Mouse (Mus musculus): Measurements from ENCODE around the gene Rnf19b. TPM values are rescaled to one million over a fixed set of nuclear protein-coding genes. Genes with fewer than 3 reads are reported as not detected.

The Rnf19b gene
- total RNA-seq, 2 experiments from 2014 or later: 64.5 to 68.8 TPM

DNA sequence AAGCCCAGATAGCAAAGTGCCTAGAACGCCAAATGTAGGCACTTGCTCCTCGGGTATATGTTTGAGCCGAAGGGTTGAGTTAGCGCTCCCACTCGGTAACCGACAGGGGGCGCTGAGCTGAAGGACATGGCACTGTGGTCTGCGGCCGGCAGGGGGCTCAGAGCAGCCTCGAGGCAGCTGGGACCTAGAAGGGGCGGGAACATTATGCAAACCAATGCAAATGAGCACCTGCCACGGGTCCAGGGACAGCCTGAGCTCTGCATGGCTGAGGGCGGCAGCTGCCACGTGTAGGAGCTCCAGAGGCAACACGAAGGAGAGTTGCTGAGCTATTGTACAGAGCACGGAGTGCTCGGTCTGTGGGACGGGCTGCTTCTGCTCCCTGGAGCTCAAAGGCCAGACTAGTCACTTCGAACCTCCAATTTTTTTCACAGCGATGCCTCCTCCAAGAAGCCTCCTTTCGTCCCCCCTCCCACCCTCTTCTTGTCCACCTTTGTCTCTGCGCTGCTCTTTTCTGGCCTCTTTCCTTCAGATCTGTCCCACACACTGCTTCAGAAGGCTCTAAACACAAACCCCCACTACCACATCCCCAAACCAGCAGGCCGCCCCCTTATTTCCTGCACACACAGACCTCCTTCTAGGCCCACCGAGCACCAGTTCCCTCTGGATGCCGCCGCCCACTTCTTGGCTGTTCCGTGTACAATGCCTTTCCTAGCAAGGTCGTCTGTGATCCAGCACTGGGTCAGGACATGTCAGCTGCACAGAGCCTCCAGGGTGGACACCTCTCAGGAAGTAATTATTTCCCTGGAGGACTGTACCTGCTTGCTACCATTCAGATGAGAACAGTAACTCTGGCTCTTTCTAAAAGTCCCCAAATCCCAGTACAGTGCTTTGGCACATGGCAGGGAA lies 55.3 kb downstream of the Rnf19b start:
- peak; percentile 95 to 96 for DNase-seq (ENCODE audit: low spot score in 2 of 2)

DNA sequence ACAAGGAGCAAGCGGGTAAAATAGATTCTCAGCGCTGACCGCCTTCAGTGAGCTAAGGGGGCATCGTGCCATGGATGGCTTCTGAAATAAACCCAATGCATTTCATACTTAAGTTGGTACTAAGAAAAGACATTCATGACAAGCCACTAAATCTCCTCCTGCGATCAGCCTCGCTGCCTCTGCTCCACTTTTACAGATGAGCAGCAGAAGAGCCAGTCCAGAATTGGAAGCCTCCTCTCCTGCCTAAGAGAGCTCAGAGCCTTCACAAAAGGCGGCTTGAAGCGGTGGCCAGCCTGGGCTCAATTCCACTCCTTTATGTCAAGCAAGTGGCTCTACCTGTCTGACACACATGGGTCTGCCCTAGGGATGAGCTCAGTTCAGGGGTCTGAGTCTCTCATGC lies 58.6 kb downstream of the Rnf19b start:
- DNase-seq (ENCODE audit: low spot score in 2 of 2): no peak

DNA sequence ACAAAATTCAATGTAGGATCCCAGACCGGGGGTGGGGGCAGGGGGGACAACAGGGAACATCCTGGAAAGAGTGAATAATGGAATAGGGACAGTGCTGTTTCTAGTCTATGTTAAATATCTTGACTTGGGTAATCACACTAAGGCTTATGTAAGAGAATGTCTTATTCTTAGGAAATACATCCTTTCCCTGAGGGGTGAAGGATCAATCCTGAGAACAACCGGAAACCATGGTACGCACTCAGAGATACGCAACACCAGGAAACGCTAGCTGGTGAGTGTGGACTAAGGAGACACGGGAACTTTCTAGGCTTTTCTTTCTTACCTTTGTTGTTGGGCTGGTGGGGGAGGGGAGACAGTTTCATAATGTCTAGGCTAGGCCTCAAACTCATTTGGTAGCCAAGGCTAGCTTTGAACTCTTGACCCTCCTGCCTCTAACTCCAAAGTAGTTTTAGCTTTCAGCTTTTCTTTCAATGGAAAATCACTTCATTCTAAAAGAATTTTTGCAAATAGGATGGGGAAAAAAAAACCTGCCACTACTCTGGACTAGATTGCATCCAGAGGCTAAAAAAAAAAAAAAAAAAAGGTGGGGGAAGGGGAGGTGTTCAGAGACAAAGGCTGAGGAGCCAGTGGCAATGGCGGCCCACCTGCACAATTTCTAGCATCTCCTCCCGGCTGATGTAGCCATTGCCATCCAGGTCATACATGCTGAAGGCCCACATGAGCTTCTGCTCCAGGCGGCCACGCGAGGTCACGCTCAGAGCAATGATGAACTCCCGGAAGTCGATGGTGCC lies 59.8 kb downstream of the Rnf19b start:
- no peak for DNase-seq (ENCODE audit: low spot score in 2 of 2)

DNA sequence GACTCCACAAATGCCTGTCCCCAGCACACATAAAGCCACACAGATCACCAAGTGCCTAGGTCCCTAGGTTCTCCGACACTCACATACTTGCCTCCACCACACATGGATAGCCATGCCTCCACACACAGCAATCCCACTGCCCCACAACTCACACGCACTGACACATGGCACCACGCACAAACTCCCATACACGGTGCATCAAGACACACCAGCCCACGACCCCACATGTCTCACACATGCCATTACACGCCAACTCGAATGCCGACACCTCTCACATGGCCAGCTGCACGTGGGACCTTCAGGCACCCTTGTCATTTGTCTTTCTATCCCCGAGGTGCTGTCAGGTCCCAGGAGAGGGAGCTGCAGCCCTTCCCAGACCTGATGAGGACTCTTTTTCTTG lies 61.6 kb downstream of the Rnf19b start:
- peak in 1 of 2 experiments; percentile 20 for DNase-seq (ENCODE audit: low spot score in 2 of 2)

DNA sequence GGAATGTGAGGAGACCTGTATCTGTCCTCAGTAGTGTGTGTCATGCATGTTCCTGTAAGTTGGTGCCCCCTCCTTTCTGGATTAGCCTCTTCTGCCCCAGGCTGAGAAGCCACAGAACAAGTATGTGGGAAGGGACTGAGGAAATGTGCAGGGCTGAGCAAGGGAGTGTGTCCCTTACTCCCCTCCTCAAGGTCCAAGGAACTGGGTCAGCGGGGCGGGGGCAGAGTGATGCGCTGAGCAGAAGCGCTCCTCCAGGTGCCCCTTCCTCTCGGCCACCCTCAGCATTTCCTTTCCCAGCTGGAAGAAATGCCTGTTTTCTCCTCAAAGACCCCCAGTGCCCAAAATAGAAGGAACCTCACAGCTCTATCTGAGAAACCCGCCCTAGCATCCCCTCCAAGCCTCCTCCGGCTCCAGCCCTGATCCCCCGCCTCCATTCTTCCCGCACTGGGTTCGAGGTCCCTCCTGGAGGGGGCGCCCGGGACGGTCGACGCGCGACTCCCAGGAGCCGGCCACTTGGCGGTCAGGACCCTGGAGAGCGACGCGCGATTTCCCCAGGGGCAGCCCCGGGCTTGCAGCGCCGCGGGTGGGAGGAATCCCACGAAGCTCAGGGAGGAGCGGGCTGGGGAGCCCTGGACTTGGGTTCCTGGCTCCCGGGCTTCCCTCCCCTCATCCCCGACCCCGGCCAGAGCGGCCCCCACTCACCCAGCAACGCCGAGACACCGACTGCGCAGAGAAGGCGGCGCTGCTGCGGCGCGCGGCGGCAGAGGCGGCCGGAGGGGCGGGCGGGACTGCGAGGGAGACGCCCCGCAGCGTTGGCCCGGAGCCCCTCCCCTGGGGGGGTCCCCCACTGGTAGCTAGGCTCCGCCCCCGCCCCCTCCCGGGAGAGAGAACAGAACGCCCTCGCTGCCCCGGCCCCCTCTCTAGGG lies 62.7 kb downstream of the Rnf19b start:
- DNase-seq (ENCODE audit: low spot score in 2 of 2): peak; percentile 68 to 84

DNA sequence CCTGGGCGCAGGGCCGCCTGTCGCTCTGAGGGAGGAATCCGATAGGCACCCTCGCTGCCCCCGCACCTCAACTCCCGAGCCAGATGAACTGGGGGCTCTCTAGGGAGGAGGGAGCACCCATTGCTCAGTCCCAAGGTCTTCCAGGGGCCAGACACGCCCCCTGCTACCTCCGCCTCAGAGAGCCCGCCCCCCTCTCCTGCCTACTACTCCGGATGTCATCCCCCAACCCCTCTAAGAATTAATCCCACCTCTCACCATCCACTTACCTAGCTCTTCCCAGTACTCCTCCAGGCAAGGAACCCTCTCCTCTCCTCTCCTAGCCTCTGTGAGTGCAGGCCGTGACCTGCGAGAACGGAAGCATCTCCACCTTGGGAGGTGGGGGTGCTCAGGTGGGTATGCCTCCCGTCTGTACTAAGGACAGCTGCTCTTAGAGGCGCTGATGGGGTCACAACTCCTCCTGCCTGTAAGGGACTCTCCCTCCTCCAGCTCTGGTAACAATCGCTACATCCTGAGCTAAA lies 63.6 kb downstream of the Rnf19b start, which contains the start of gene Hpca:
Hpca (minus strand) TSS at position 468 of the 518 bp plus-strand sequence.
- peak in 1 of 2 experiments; percentile 13 for DNase-seq (ENCODE audit: low spot score in 2 of 2)

DNA sequence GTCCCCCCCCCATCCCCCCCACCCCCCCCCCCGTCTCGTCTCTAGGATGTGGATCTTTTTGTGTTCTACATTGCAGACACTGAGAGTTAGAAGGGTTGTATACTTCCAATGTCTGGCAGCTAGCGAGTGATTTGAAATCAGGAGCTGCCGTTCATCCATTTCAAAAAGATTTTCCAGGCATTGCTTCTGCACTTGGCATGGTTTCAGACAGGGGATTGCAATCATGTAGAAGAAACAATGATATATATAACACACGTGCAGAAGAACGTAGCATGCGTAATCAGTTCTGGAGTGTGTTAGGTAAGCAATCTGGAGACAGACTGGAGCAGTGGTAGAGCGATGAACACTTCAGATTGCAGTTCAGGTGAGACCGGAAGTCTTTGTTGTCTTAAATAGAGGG lies 64.0 kb downstream of the Rnf19b start:
- DNase-seq (ENCODE audit: low spot score in 2 of 2): no peak

DNA sequence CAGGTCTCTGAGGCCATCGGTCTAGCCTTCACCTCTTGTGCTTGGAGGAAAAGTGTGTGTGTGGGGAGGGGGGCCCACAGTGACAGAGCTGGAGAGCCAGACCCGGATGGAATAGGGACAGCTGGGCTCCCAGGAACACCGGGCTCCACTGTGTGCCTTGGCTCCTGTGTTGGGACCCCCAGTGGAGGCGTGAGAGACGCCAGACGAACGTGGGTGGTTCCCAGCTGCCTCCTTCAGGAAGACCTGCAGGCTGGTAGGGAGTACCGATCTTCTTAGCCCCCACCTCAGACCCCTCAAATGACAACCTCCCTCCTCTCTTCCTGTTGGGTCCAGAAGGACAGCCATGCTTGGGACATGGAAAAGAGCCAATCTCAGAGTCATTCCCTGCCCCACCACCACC lies 64.6 kb downstream of the Rnf19b start:
- DNase-seq (ENCODE audit: low spot score in 2 of 2): peak; percentile 60 to 61

DNA sequence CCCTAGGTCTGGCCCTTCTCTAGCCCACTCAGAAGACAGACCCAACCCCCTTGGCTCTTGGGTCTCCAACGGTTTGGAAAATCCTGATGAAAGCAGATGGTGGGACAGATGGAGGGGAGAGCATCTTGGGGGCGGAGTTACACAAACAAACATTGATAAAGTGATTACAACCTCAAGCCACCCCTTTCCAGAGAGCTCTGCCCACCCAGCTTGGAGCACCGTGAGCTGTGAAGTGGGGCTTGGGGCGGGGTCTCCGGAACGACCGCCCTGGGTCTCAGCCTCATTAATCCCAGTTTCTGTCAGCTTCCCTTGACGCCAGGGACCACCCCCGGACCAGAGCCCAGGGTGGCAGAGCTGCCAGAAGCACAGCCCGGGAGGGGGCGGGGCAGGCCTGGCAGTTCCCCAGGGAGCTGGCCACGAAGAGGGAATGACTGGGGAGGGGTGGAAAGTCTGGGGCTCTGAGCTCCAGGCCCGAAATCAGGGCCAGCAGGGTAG lies 66.6 kb downstream of the Rnf19b start:
- peak; percentile 93 for DNase-seq (ENCODE audit: low spot score in 2 of 2)

DNA sequence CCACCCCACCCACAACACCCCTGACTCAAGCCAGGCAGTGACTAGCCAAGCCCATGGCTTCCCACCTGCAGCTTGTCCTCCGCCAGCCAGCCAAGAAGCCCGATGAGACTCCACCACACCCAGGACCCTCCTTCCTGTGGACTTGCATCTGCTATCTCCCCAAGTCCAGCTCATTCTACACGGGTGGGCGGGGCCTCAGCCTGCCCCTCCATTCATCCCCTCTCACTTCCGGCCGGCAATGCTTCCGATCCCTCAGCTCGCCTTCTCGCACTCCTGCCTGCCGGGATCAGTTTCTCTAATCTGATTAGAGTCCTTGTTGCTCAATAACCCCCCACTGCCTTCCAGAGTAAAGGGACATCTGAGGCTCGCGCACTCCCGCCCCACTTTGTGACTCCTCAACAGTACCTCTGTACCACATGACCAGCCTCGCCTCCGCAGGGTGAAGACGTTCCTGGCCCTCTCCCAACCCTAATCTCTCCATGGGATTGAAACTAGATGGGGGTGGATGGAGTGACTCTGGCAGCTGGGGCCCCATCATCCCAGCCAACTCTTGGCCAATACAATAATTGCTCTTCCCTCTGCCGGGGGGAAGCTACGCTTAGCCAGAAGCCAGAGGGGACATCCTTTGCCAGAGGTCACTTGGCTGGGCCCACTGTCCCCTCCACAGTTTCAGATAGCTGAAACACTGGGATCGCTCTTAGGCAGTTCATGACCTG lies 67.8 kb downstream of the Rnf19b start:
- DNase-seq (ENCODE audit: low spot score in 2 of 2): peak in 1 of 2 experiments; percentile 19

DNA sequence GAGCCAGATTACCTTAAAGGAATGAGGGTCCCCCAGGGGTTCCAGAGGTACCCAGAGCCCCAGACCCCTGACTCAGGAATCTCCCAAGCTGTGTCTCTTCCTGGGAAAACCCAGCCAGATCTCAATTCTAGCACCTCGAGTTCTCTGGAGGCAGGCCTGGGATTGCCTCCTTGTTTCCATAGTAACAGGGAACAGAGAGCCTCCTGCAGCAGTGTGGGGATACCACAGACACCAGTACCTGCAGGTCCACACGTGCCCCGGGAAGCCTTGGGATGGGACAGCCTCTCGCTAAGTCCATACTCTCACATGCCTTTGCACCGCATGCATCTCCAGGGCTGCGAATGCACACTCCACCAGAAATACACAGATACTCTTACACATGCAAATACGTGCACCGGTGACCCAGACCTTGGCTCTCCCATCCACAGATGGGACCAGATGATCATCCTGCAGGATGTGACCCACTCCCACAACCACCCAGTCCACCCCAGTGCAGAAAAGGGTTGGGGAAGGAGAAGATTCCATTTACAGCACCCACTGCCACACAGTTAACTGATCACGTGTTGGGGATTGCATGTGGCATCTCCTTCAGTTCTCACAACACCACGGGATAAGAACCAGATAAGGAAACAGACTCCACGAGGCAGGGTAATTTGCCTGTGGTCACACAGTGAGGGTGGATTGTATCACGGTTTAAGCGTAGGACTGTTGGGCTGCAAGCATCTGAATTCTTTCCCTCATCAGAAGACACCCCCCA lies 70.7 kb downstream of the Rnf19b start:
- DNase-seq (ENCODE audit: low spot score in 2 of 2): peak in 1 of 2 experiments; percentile 28

DNA sequence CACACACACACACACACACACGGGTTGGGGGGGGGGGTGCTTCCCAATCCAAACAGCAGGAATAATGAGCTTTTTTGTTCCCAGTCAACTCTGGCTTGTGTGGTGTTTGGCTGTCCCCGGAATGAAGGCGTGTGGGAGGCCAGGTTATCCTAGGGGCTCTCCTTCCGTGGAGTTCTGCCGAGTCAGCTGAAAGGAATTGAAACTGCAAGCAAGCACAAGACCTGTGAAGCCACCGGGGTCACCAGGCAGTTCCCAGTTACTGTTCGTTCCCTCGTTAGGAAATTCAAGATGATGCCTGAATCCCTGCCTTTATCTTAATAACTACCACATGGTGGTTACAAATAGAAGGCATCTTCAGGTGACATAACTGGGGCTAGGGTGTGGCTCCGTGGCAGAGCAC lies 71.3 kb downstream of the Rnf19b start:
- no peak for DNase-seq (ENCODE audit: low spot score in 2 of 2)

DNA sequence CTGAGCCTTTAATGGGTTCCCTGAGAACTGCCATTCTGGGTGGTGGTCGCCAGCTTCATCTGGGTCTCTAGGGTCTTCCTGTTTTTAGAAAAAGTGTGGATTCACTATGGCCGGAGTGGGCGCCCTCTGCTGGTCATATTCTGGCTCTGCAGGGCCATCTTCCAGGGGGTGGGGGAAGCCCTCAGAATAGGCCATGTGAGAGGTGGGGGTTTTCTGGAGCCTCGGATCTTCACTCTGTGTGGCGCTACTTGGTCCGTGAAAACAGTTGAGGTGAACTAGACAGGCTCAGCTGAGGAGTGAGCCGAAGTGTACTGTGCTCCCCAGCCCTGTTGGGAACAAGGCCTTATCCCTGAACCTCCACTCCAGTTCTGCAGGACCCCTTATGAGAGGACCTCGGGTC lies 72.1 kb downstream of the Rnf19b start:
- DNase-seq (ENCODE audit: low spot score in 2 of 2): peak; percentile 60 to 71

DNA sequence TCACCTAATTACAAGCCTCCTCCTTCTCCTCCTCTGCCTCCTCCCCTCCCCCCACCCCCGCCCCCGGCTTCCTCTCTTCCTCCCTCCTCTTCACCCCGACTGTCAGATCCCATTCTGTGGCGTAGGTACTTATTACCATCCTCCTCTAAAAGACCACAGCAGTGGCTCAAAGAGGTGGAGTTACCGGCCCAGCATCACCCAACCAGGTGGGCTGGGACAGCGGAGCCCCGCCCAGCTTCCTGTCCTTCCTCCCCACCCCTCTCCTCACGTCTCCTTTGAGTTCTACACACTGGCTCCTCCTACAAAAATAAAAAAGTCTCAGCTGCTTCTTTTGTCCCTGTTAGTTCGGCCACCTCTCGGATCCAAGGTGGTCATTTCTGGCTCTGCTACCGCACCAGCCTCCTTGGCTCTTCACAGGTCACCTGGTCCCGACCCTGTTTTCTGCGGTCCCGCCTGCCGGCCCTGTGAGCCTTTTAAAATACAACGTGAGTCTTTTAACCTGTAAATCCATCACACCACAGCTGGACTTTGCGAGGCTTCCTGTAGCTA lies 72.8 kb downstream of the Rnf19b start:
- DNase-seq (ENCODE audit: low spot score in 2 of 2): no peak

DNA sequence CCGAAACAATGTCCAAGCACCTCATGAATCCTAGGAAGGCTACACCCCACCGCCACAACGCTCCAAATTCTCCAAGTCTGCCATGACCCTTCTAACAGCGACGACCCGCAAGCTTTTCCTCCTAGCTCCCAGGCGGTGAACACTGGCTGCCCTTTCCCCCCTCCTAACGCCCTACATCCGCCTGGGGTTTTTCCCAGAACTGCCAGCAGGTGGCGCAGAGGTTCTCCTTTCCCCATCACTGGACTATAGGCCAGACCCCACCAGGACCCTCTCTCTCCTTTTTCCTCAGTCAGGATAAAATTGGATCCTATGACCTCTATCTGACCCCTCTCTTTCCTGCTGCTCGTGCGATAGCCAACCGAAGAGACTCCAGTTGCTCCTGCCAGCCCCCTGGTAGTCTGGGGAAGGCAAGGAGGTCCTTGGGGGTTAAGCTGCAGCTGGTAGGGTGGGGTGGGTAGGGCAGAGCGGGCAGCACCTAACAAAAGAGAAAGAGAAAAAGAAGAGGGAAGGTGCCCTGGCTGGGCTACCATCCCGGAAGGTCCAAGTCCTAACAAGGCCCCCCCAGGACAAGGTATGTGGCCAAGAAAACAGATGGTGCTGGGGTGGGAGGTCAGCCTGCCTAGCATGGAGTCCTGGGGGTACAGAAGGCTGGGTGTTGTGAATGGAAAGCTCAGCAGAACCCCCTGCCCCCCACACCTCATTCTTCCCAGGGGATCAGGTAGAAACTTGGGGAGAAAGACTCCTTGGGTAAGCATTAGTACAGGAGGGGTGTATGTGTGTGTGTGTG lies 76.9 kb downstream of the Rnf19b start:
- peak; percentile 78 to 85 for DNase-seq (ENCODE audit: low spot score in 2 of 2)

Data from layer of hippocampus, postnatal 10 days (tissue).